Mouse (Mus musculus) kidney, postnatal 0 days (tissue): ENCODE measurements around the gene Mtf1. TPM values are rescaled to one million over a fixed set of nuclear protein-coding genes. Genes with fewer than 3 reads are reported as not detected.

Experiments used
- ATAC-seq: fragments of 200-750 bp; cut with Nextera tagmentation; replicated peaks from 2 replicates; pipeline ENCODE4 v1.8.0; 2017; ENCODE audit warnings: low read depth, moderate number of reproducible peaks, moderate TSS enrichment, moderate library complexity; ENCODE audit not compliant: low FRiP score
- DNase-seq: peaks from one replicate; pipeline ENCODE4 v3.0.0-alpha.2; 2016; ENCODE audit warnings: low spot score
- H3K27ac ChIP-seq: fragments of 300-500 bp; sonication (generic); 2 replicates; pipeline ENCODE4 v1.5.1; 2014; ENCODE audit warnings: mild to moderate bottlenecking
- H3K27me3 ChIP-seq: fragments of 300-500 bp; sonication (generic); 2 replicates; pipeline ENCODE4 v1.6.1; 2014; ENCODE audit warnings: low read length, mixed read lengths; ENCODE audit not compliant: insufficient read depth
- H3K36me3 ChIP-seq: fragments of 300-500 bp; sonication (generic); 2 replicates; pipeline ENCODE4 v1.6.1; 2014; ENCODE audit warnings: low read length, mixed read lengths; ENCODE audit not compliant: insufficient read depth
- H3K4me1 ChIP-seq: fragments of 300-500 bp; sonication (generic); replicated peaks from 2 replicates; pipeline ENCODE4 v1.6.1; 2014; ENCODE audit warnings: antibody characterized with exemption, low read length, mixed read lengths; ENCODE audit not compliant: insufficient read depth
- H3K4me2 ChIP-seq: fragments of 300-500 bp; sonication (generic); 2 replicates; pipeline ENCODE4 v1.6.1; 2014; ENCODE audit warnings: mild to moderate bottlenecking, low read length, moderate library complexity, mixed read lengths
- H3K4me3 ChIP-seq: fragments of 300-500 bp; sonication (generic); replicated peaks from 2 replicates; pipeline ENCODE4 v1.5.1; 2014; ENCODE audit warnings: low read depth, low read length
- H3K9ac ChIP-seq: fragments of 300-500 bp; sonication (generic); 2 replicates; pipeline ENCODE4 v1.6.1; 2014; ENCODE audit warnings: low read depth, low read length
- H3K9me3 ChIP-seq: fragments of 300-500 bp; sonication (generic); replicated peaks from 2 replicates; pipeline ENCODE4 v1.6.1; 2016; ENCODE audit warnings: low read length, inconsistent platforms, mixed read lengths
- CTCF ChIP-seq: IDR thresholded peaks from 2 replicates; pipeline ENCODE4 v1.5.1; 2016; ENCODE audit warnings: antibody characterized with exemption, low read depth, mild to moderate bottlenecking, moderate library complexity
- WGBS: fragments of 180-500 bp; shearing (Covaris S2); extraction: QIAGEN DNeasy Blood & Tissue Kit; methylation state at CpG from one replicate; pipeline ENCODE4 v1.1.7; 2014; 5-methylcytosine and 5-hydroxymethylcytosine counted together
- polyA plus RNA-seq: library from polyadenylated mRNA; unstranded; fragments of >200 nt; fragmentation: Nextera tagmentation; extraction: Ambion mirVana; gene quantifications from 2 replicates; pipeline ENCODE4 v1.2.1, GENCODE M21; 2015

Gene Mtf1
- polyA plus RNA-seq, 1 experiment from 2014 or later: 14.8 TPM

DNA sequence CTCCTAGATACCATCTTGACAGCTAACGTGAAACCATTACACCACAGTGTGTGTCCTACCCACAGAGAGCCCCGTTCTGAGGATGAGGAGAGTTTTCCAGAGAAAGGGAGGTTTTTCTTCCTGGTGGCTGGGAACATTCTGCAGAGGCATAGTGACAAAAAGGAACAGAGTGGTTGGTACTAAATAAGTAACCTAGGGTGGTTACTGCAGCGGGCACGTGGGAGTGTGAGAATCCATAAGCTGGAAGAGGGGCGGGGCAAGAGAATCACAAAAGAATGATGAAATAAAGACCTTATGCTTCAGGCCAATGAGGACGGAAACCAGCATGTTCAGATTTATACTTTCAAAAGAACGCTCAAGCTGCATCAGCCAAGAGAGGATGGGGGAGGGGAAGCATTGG lies 86.8 kb downstream of the Mtf1 start:
- no peak for TF ChIP-seq CTCF
- ATAC-seq: no peak
- Histone ChIP-seq H3K27ac (no peak overlapping the region), H3K9me3 (no peaks in the 10 kb centered on the region), H3K4me3 (no peak overlapping the region), H3K9ac (no peak overlapping the region), H3K4me2 (no peak overlapping the region), H3K4me1 (no peaks in the 10 kb centered on the region), H3K27me3 (peaks cover 15% of the 10 kb centered on the region), H3K36me3 (no peaks in the 10 kb centered on the region)
- WGBS: 78% methylated on average over 7 of the region's 7 CpGs
- no peak for DNase-seq

DNA sequence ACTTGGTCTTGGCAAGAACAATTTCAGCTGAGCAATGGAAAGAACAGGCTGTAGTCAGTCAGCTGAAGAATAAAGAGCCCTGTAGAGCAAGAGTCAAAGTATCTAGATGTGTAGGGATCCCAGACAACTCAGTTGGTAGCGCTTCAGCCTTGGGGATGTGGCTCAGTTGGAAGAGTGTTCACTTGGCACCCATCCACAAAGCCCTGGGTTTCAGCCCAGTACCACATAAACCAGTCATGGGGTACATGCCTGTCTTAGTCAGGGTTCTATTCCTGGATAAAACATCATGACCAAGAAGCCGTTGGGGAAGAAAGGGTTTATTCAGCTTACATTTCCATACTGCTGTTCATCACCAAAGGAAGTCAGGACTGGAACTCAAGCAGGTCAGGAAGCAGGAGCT lies 88.0 kb downstream of the Mtf1 start:
- 82% methylated on average over 2 of the region's 2 CpGs for WGBS
- H3K36me3 ChIP-seq: no peaks in the 10 kb centered on the region
- ATAC-seq (no peak), DNase-seq (no peak)
- no peak overlapping the region for H3K4me2 ChIP-seq
- no peak overlapping the region for H3K27ac ChIP-seq
- no peak for TF ChIP-seq CTCF
- H3K27me3 ChIP-seq: peaks cover 24% of the 10 kb centered on the region
- no peak overlapping the region for H3K9ac ChIP-seq
- H3K4me3 ChIP-seq: no peak overlapping the region
- no peaks in the 10 kb centered on the region for H3K4me1 ChIP-seq
- H3K9me3 ChIP-seq: no peaks in the 10 kb centered on the region

DNA sequence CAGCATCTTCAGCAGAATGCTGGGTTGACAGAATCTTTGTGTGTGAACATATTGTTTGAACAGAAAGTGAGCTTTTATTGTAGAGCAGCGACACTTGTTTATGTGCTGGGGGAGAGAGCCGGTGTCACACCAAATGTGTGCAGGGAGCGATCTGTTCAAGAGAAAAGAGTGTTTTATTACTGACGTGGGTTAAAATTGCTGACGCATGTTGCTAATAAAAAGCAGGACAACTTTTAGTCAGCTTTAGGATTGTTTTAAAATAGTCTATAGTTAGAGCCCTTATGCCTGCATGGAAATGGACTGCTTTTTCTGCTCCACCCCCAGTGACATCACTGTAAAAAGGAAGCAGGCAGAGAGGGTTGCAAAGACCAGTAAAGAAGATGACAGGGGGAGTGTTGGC lies 88.9 kb downstream of the Mtf1 start:
- Histone ChIP-seq H3K27me3 (peaks cover 21% of the 10 kb centered on the region), H3K27ac (no peak overlapping the region), H3K4me1 (no peaks in the 10 kb centered on the region), H3K36me3 (no peaks in the 10 kb centered on the region), H3K4me3 (no peak overlapping the region), H3K4me2 (no peak overlapping the region), H3K9ac (no peak overlapping the region), H3K9me3 (no peaks in the 10 kb centered on the region)
- DNase-seq (no peak), ATAC-seq (no peak)
- no peak for TF ChIP-seq CTCF
- WGBS: 63% methylated on average over 5 of the region's 5 CpGs

DNA sequence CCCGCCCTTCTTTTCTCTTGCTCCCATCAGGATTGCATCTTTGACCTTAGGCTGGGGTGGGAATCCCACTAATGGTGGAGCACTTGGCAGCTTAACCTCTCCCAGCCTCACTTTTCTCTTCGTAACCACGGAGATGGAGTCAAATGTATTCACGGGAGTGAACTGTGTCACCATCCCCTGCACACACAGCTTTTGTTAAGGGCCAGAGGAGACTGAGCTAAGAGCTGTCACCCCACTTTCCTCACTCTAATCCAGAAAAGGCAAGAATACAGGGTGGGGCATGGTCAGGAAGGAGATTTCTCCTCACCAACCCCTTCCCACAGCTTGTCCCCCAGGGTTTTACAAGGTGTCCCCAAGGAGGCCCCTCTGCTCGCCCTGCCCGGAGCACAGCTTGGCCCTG lies 91.9 kb downstream of the Mtf1 start:
- no peak for ATAC-seq
- Histone ChIP-seq H3K9me3 (no peaks in the 10 kb centered on the region), H3K4me1 (no peaks in the 10 kb centered on the region), H3K36me3 (no peaks in the 10 kb centered on the region), H3K9ac (no peak overlapping the region), H3K27ac (no peak overlapping the region), H3K4me2 (no peak overlapping the region), H3K27me3 (peaks cover 25% of the 10 kb centered on the region), H3K4me3 (no peak overlapping the region)
- no peak for DNase-seq
- TF ChIP-seq CTCF: no peak
- 29% methylated on average over 6 of the region's 6 CpGs for WGBS

DNA sequence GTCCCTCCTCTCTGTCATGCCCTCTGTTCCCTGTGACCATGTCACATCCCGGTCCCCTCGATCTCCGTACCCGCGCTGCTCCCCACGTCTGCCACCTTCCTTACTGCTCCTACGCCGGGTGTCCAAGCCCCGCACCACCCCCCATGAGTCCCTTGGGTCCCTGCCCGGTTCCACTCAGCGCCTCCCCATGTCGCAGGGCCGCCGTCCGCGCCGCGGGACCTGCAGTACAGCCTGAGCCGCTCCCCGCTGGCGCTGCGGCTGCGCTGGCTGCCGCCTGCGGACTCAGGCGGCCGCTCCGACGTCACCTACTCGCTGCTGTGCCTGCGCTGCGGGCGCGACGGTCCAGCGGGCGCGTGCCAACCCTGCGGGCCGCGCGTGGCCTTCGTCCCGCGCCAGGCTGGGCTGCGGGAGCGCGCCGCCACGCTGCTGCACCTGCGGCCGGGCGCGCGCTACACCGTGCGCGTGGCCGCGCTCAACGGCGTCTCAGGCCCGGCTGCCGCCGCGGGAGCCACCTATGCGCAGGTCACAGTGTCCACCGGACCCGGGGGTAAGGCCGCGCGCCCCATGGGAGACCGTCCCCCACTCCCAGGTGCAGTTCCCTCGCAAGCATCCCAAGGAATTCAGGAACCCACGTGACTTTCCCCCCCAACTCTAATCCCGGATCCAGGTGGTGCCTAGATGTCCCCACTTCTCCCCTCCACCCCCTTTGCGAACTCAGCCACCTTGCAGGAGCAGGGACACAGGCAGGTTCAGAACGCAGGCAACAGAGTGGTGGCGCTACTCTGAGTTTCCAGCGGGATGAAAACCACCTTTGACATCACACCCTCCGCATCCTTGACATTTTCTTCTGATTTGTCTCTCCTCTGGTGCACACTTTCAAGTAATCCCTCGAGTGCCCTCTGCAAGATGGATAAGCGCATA lies 92.9 kb downstream of the Mtf1 start:
- Histone ChIP-seq H3K27me3 (peaks cover 25% of the 10 kb centered on the region), H3K9me3 (no peaks in the 10 kb centered on the region), H3K4me3 (peak overlapping the region; percentile 35), H3K9ac (no peak overlapping the region), H3K36me3 (no peaks in the 10 kb centered on the region), H3K27ac (no peak overlapping the region), H3K4me1 (no peaks in the 10 kb centered on the region), H3K4me2 (peak overlapping the region; percentile 70)
- 2% methylated on average over 75 of the region's 83 CpGs for WGBS
- DNase-seq (no peak), ATAC-seq (0 out of 2 replicates have a peak, but pooled peaks have one; percentile 36)
- TF ChIP-seq CTCF: no peak

DNA sequence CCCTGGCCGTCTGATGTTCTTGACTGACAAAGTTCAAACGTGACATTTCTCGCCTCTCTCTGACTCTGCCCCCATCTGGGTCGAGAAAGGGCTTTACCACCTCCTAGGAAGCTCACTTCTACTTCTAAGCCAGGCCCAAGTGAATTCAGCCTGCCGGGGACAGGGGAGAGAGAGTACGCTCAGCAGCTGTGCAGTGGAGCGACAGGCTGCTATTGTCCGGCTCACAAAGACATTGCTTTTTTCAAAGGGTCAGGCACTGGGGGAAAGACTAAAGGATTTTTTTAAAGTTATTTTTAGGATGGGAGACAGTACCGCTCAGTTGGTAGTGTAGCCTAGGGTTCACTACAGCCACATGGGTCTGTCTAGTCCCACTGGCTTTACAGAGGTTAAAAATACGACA lies 96.5 kb downstream of the Mtf1 start:
- Histone ChIP-seq H3K27ac (no peak overlapping the region), H3K4me1 (no peaks in the 10 kb centered on the region), H3K9ac (no peak overlapping the region), H3K27me3 (peaks cover 24% of the 10 kb centered on the region), H3K9me3 (no peaks in the 10 kb centered on the region), H3K36me3 (no peaks in the 10 kb centered on the region), H3K4me2 (no peak overlapping the region), H3K4me3 (no peak overlapping the region)
- ATAC-seq (no peak), DNase-seq (no peak)
- 52% methylated on average over 10 of the region's 10 CpGs for WGBS
- no peak for TF ChIP-seq CTCF

Other genes with a start within 250 kb of the Mtf1 start
- gene 3100002H09Rik, start 191.3 kb upstream of the Mtf1 start, polyA plus RNA-seq: not detected in 2 replicates
- gene Pou3f1, start 145.3 kb upstream of the Mtf1 start, polyA plus RNA-seq: 0.43 and 0.57 TPM in 2 replicates
- 61.8 and 63.0 TPM in 2 replicates for gene Utp11, start 108.5 kb upstream of the Mtf1 start, polyA plus RNA-seq
- 9.4 and 10.0 TPM in 2 replicates for gene Fhl3, start 101.4 kb upstream of the Mtf1 start, polyA plus RNA-seq
- gene Sf3a3, start 87.3 kb upstream of the Mtf1 start, polyA plus RNA-seq: 92.4 and 103 TPM in 2 replicates
- 21.8 and 27.0 TPM in 2 replicates for gene Inpp5b, start 60.3 kb upstream of the Mtf1 start, polyA plus RNA-seq
- gene Yrdc, start 48.6 kb downstream of the Mtf1 start, polyA plus RNA-seq: 35.1 and 39.2 TPM in 2 replicates
- gene 1110065P20Rik, start 49.1 kb downstream of the Mtf1 start, polyA plus RNA-seq: 65.1 and 80.9 TPM in 2 replicates
- 0.34 and 0.36 TPM in 2 replicates for gene Maneal, start 60.1 kb downstream of the Mtf1 start, polyA plus RNA-seq
- not detected in 2 replicates for gene Epha10, start 78.8 kb downstream of the Mtf1 start, polyA plus RNA-seq
- gene 9930104L06Rik, start 134.9 kb downstream of the Mtf1 start, polyA plus RNA-seq: 7.4 and 8.3 TPM in 2 replicates
- gene Cdca8, start 137.2 kb downstream of the Mtf1 start, polyA plus RNA-seq: 42.8 and 53.9 TPM in 2 replicates
- 13.6 and 17.4 TPM in 2 replicates for gene Rspo1, start 184.3 kb downstream of the Mtf1 start, polyA plus RNA-seq
- 63.7 and 66.1 TPM in 2 replicates for gene Gnl2, start 214.5 kb downstream of the Mtf1 start, polyA plus RNA-seq